Mouse (Mus musculus): ENCODE measurements around the gene Emc7.
"Not testable (repeated sequence)": the region's sequence is repeated elsewhere in the genome, so short reads cannot be mapped to it uniquely, and the experiment has no call there.

The Emc7 gene

DNA sequence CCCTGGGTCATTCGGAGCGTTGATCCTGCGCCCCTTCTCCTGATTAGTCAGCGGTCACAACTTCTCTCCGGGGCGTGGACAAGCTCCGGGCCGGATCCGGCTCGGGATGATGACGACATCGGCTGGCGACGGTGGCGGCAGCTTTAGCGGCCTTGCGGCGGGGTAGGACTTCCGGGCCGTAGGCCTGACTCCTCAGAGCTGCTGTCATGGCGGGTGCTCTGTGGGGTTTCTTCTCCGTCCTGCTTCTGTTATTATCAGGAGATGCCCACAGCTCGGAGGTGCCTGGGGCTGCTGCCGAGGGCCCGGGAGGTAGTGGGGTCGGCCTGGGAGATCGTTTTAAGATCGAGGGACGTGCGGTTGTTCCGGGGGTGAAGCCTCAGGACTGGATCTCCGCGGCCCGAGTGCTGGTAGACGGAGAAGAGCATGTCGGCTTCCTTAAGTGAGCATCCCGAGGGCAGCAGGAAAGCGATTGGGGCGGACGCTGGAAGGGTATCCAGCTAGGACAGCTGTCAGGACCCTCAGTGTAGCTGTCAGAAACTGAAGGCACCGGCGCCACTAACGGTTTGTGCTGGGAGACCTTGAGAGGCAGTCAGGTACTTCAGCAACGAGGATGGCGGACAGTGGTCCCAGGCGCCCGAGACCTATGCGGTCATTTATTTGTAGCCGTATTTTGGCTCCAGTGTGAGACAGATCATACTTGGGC lies at the start of gene Emc7:
TSS of gene Emc7 (plus strand) at position 136 of the 703 bp plus-strand sequence.
- peak; percentile 99 for DNase-seq

DNA sequence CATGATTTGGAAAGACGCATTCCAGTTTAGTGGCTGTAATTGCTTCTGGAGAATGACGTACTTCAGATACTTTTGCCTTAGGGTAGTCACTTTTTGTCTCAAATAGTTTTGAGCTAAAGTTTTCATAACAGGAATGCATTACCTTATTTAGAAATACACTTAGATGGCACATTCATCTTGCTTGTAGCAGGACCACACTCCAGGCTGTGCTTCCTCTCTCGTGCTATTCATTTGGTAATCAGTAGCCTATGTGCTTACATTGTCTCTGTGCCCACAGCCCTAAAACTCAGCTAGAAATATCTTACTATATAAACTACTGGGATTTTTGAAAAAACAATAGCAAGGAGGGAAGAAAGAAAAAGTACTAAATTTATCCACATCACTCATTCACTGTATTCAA lies 47.8 kb upstream of the Emc7 start:
- DNase-seq = peak; percentile 7

DNA sequence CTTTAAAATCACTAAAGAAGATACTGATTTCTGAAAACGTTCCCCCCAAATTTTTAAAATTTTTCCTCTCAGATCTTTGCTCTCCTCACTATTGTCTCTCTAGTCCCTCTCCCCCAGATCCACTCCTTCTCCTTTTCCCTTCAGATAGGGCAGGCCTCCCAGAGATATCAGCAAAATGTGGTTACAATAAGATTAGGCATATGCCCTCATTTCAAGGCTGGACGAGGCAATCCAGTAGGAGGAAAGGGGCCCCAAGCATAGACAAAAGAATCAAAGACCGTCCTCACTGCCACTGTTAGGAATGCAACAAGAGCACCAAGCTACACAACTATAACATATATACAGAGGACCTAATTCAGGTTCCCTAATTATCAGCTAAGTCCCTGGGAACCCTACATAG lies 29.5 kb upstream of the Emc7 start:
- DNase-seq = no peak

DNA sequence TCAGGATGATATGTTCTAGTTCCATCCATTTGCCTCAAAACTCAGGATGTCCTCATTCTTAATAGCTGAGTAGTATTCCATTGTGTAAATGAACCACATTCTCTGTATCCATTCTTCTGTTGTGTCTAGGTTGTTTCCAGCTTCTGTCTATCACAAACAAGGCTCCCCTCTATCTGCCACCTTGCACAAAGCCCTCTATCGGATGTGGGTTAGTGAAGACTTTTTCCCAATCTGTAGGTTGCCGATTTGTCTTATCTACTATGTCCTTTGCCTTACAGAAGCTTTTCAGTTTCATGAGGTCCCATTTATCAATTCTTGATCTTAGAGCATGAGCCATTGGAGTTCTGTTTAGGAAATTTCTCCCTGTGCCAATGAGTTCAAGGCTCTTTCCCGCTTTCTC lies 26.3 kb upstream of the Emc7 start:
- DNase-seq = peak; percentile 11

DNA sequence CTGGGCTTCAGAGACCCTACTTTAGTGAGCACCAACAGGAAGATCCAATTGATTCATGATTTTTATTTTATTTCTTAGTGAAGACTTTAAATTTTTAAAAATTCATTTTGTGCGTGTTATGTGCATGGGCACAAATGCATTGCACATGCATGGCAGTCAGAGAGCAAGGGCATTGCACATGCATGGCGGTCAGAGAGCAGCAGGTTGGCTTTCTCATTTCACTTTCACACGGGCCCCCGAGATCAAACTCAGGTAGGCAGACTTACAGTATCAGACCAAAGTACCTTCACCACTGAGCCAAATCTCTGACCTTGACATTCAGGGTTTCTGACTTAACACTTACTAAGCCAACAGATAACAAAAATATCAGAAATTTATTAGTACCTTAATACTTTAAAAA lies 25.1 kb upstream of the Emc7 start:
- DNase-seq = peak; percentile 61

DNA sequence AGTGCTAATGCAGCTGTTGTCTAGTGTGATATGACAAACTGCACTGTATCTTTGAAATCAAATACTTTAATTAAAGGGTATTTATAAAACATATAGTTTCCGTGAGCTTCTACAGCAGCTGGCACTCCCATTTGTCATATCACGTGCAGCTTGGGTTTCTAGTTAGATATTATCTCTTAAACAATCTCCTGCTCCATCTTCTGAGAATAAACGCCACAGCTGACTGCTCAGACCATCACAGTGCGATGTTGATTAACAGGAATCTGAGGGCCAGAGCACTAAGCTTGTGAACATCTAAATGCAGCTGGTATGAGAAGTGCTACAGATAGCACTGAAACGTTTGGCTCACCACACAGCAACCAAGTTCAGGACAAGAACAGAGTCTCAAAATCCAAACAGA lies 24.4 kb upstream of the Emc7 start:
- DNase-seq = peak; percentile 31

DNA sequence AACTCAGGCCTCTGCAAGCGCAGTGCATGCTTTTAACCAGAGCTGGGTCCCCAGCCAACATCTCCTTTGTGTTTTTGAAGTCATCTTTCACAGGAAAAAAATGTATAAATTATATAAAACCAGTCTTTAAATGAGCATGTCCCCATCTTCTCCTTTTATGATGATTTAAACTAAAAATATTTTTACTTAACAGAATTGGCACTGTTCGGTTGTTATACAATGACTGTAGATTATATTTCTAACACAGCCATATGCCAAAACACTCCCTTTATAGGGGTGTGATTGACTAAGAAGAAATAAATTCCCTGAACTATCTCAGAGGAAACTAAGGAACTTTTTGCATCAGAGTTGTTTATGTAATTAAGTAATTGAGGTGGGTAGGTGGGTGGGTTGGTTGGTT lies 22.3 kb upstream of the Emc7 start:
- DNase-seq = peak; percentile 11

DNA sequence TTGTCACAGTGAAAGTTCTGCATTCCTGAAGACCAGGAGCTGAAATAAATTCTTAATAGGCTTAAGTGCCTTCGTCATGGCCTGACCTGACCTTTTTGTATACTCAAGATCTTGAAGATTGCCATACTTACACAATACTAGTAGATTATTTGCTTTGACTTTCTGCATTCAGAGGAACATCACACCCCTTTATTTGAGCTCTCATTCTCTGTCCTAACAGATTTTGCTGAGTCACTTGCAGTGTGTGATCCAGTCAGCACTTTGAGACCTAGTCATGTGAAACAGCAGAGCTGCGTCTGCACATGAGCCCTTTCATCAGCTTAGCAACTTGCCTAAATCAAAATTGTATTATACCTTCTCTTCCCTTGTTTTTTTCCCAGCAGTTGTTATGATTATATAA lies 21.4 kb upstream of the Emc7 start:
- peak; percentile 80 for DNase-seq

DNA sequence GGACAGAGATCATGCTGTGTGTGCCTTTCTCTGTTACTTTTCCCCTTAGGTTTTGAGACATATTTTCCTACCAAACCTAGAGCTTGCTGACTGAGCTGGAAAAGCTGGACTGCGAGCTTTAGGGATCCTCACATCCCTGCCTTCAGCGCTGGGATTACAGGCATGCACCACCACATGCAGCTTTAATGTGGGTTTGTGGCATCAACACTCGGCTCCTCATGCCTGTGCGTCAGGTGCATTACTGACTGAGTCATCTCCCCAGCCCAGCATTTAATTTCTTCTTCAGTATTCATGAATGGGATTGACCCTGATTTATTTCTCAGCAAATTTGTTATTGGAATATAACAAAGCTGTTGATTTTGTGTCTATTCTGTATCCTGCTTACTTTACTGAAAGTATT lies 18.5 kb upstream of the Emc7 start:
- peak; percentile 39 for DNase-seq

DNA sequence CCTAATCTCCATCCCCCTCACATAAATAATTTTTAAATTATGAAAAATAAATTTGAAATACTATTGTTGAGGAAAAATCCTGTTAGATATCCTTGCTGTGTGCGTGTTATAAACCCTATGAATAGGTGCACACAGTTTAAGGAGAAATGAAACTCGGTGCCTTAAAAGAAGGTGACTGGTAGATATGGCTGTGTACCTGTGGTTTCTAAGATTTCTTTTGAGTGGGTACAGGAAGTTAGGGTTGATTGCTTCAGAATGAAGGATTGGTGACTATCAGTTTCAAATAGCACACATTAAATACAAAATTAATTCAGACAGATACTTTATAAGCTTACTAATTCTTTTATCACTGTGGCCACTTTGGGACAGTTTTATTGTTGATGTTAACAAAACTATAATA lies 17.2 kb upstream of the Emc7 start:
- no peak for DNase-seq

DNA sequence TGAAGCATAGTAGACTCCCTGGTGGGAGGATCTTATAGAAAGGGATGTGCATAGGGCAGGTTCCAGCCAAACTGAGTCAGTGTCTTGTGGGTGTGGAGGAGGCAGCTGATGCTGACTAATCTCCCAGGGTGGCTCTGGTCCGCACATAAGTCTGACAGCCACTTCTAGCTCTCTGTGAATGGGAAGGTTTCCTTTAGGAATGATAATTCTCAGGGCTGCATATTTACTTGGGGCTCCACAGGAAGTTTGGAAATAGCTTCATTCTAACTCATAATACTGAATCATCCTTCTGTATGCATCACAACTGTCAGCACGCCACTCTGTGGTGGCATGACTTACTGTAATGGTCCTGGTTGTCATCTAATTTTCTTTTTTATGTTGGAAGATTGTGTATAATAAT lies 11.3 kb upstream of the Emc7 start:
- DNase-seq = peak; percentile 46

DNA sequence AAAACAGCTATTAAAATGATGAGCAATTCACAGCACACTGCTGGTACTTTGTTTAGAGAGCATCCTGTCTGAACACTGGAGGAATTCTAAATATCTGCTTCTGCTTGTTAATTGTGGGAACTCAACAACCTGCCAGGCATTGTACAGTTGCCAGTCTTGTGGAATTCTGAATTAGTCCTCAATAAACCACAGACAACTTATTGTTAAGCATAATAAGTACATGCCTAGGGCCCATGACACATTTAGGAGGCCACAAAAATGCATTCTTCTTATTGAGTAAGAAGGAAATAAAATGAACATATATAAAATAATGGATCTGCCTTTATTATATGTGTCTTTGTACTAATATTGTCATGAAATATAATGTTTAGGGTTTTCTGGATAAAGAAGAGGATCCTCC lies 9.3 kb upstream of the Emc7 start:
- no peak for DNase-seq

DNA sequence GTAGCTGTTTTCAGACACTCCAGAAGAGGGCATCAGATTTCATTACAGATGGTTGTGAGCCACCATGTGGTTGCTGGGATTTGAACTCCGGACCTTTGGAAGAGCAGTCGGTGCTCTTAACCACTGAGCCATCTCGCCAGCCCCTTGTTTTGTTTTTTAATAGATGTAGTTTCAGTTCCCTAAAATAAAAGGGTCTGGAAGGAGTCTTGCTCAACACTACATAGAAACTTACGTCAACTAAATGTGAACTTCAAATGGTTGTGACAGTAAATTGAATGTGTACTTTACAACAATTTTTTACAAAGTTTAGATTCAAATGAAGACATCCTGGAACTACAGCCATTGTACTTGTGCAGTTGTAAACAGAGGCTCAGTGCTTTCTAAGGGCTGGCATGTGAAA lies 6.8 kb upstream of the Emc7 start:
- DNase-seq = not testable (repeated sequence)

DNA sequence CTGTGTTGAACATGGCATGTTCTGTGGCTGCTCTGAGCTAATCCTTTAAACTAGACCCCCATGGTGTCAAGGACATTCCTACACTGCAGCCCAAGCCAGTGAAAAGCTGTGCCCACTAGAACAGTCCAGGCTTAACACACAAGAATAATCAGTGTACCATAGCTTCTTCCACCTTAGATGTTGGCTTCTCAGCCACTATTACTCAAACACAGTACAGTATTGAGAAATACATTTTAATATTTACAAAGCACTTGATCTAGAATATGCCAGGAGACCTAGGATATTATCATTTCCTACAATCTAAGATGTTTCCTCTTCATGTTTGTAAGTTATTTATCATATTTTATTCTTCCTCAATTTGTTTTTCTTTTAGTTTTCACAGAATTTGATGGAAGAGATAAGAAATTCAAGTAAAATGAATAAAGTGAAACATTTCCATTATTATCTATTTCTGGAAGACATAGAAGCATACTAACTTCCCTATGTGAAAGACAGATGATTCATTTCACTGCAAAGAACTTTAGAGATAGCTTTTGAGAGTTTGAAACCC lies 6.2 kb upstream of the Emc7 start:
- no peak for DNase-seq

DNA sequence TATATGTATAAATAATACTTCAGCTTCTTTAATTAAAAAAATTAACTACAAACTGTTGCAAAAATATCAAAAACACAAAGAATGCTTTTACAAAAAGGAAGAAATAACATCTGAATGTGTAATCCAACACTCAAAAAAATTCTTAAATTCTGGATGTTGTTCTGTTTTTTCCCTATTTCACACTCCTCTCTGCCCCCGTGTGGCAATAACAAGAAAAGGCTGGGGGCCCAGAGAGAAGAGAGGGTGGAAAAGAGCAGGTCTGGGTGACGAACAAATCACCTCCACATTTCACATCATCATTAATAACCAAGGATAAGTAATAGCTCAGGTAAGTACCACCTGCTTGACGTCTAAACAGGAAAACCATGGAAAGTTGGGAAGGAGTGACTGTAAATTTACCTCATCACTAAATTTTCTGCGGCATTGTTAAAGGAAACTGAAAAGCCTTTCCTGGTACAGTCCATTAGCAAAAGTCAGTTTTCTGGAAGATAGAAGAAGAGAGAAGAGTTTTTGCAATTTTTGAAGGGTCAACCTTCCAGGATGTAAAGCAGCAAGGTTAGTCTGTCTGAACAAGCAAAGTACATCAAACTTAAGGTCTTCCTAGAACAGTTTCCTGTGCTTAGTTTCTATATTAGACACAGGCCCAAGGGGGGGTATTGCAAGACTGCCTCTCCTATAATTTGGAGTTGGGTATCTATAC lies 5.0 kb upstream of the Emc7 start:
- DNase-seq = no peak

DNA sequence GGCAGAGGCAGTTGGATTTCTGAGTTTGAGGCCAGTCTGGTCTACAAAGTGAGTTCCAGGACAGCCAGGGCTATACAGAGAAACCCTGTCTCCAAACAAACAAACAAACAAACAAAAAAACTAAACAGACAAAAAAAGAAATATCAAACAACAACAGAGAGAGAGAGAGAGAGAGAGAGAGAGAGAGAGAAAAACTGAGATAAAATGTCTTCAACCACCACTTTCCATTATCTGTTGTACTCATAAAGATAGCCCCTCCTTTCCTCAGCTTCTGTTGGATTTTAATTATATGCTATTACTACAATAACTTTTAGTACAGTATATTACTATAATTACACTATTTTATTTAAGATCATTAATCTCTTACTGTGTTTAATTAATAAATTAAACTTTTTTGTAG lies 2.3 kb upstream of the Emc7 start:
- DNase-seq = not testable (repeated sequence)

DNA sequence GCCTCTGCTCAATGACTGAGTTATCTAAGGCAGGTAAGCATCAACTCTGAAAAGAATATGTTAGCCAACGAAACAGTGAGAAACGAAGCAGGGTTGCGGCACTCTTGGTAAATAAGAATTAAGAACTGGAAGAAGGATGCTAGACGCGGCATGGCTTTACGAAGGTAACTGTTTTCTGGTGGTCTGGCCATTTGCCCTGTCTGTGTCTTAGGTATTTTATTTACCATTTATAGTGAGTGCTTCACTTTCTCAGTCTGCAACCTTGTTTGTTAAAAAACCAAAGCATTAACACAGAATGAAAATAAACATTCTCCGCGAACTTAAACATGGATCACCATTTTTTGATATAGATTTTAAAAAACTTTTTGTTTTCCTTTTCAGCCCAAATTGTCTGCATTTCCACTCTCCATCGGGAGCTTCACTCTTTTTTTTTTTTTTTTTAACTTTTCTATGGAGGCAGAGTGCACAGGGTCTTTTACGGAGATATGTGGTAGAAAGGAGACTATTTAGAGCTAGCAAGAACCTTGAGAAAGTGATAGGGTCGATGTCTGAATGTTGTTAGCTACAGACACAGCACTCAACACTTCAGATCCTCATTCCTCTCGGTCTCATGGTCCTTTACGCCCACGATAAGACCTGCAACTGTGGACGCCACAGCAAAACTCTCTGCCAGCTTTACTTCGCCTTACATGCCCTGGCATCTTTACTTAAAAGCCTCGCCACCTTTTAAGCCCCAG lies 504 bp upstream of the Emc7 start:
- DNase-seq = peak; percentile 55

DNA sequence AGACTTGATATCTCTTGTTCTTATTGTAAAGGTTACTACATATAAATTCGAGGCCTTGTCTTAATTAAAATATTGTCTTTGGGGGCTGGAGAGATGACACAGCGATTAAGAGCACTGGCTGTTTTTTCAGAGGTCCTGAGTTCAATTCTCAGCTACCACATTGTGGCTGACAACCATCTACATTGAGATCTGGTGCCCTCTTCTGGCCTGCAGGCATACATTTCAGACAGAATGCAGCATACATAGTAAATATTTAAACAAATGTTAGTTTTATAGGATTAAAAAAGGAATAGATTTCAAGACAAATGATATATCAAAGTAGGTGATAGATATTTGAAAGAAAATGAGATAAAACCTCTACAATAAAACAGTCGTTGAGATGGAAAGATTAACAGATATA lies 5.8 kb downstream of the Emc7 start:
- DNase-seq = no peak

DNA sequence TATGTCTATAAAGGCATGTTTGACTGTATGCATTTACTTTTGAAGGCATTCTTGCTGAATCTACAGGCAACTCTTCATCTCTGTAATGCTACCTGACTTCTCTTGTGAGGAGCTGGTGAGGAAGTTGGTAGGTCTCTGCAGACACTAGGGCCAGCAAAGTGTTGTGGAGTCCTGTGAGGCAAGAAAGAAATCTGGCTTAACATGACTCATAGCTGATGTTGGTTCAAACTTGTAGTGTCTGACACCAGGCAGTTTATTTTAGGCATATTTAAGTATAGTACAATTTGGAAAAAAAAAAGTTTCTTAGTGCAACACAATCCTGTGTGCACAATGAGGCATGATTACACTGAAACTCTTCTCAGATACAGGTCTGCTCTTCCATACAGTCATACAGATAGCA lies 14.7 kb downstream of the Emc7 start:
- no peak for DNase-seq

DNA sequence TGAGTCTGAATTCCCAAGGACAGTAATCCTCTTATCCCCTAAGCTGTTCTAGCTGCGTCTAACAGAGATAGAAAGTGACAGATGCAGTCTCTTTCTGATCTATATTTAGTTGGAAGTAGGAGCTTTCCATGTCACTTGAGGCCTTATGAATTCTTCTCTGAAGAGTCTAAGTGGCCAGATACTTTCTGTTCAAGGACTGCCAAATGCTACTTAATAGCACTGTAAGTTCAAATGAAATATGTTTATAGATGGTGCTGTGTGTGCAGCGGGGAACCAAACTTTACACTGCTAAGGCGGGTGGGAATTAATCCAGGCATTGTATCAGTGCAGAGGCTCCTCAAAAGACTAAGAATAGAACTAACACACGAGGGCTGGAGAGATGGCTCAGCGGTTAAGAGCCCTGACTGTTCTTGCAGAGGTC lies 16.2 kb downstream of the Emc7 start:
- DNase-seq = no peak

DNA sequence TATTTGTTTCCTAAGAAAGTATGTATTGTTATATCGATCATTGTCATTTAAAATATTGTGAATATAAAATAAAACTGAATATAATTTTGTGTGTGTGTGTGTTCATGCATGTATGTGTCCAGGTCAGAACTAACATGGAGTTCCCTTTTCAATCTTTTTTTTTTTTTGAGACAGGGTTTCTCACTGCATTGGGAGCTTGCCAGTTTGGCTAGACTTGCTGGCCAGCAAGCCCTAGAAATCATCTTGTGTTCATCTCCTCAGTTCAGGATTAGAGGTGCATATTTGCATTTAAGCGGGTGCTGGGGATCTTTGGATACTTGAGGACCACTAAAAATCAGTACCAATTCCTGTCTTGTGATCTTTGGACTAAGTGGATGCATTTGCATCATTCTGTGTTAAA lies 17.3 kb downstream of the Emc7 start:
- no peak for DNase-seq

DNA sequence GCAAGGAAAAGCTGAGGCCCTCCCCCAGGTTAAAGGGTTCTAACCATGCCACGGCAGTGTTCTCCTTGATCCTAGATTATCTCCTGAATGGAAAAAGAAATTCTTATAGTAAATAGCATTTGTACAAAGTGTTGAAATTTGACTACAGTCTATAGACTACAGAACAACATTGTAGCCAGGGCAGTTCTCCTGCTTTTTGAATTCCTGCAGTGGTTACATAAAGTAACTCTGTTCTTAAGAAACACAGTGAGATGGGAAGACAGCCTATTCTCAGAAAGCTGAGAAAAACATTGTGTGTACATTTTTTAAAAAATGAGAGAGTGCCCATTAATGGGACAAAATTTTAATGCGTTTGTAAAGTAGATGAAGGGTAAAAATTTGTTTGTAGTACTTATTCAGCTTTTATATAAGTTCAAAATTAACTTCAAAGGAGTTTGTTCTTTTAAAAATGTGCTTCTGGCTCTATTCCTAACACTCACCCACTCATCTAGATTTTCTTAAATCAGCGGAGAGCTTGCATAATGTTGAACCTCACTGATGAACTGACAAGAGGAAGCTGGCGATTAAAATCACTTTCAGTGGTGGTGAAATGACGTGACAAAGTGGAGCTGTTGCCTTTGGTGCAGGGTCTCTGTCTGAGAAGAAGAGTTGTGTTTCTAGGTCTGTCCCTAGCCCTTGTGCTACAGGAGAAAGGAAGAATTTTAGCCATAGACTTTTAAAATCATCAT lies 20.4 kb downstream of the Emc7 start:
- DNase-seq = no peak

DNA sequence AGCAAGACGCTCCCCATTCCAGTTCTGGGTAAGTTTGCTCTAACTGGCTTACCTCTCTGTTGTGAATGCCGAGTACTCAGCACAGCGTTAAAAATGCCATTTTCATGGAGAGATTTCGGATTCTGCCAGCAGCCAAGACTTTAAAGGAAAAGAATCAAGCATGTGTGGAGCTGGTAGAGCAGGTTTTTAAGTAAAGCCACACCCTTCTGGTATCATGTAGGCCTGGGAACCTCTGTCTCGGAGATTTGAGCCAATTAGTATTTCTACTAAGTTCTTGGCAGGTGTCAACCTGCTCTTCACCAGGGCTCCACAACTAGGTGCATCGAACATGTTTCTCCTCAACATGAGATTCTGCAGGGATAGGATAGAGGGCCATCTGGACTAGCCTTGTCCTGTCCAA lies 21.8 kb downstream of the Emc7 start:
- no peak for DNase-seq
